Mouse (Mus musculus) Patski (cell line): ENCODE results near the gene Fer1l4. TPM values are rescaled to one million over a fixed set of nuclear protein-coding genes. Genes with fewer than 3 reads are reported as not detected.

ENCODE experiments used
- ATAC-seq: fragments of 100-300 bp; one replicate; pipeline ENCODE4 v1.8.0; 2021
- CTCF ChIA-PET: fragments of 350-600 bp; sonication (Branson Sonifier 250); formaldehyde crosslinking; loops from one replicate; lab custom pipeline; 2022; ENCODE audit warnings: inconsistent platforms; lab: Charles Lee
- POLR2A ChIA-PET: fragments of 350-600 bp; sonication (Branson Sonifier 250); formaldehyde crosslinking; loops from one replicate; lab custom pipeline; 2022; ENCODE audit warnings: antibody characterized with exemption, inconsistent platforms; lab: Charles Lee
- DNase-seq: peaks from one replicate; pipeline ENCODE4 v3.0.0-alpha.2; 2011; ENCODE audit warnings: low read depth, low spot score
- H3K27me3 ChIP-seq: fragments of 371-371 bp; one replicate; pipeline ENCODE4 v1.5.1; 2021
- CTCF ChIP-seq: fragments of 100-300 bp; IDR thresholded peaks from one replicate; pipeline ENCODE4 v1.5.1; 2021
- in situ Hi-C: fragments of 300-500 bp; cut with MboI; formaldehyde crosslinking; loops from 3 replicates; pipeline ENCODE4 v1.11.1; 2018; ENCODE audit warnings: low pct_unique_long_range_greater_than_20kb, mixed read lengths
- polyA plus RNA-seq: library from polyadenylated mRNA; unstranded; gene quantifications from one replicate; pipeline ENCODE4 v1.2.3, GENCODE M21; 2021

Gene Fer1l4
- not detected for polyA plus RNA-seq

DNA sequence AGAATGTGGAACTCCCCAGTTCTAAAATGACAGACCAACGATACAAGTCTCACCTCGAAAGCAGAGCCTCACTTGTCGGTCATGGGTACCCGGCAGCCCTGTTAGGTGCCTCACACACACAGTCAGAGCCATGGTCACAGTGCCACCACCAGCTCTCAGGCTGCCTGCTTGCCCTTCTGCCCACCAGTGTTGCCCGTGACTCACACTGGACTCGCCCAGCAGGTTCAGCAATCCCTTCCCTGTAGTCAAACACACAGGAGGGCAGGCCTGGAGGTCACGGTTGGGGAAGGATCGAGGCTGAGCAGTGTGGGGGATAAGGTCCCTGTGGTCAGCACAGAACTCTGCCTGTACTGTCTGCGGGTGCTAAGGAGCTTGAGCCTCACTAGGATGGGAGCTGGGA, at the start of gene Fer1l4:
Gene Fer1l4, minus strand, starts transcription at position 132 of the 400 bp plus-strand sequence.
- ChIA-PET POLR2A (no interaction called here), CTCF (no interaction called here)
- in situ Hi-C loops = no loop called here
- H3K27me3 ChIP-seq = peaks cover 10% of the 10 kb centered on the region
- ATAC-seq (no peak), DNase-seq (no peak)
- TF ChIP-seq CTCF = no peak

DNA sequence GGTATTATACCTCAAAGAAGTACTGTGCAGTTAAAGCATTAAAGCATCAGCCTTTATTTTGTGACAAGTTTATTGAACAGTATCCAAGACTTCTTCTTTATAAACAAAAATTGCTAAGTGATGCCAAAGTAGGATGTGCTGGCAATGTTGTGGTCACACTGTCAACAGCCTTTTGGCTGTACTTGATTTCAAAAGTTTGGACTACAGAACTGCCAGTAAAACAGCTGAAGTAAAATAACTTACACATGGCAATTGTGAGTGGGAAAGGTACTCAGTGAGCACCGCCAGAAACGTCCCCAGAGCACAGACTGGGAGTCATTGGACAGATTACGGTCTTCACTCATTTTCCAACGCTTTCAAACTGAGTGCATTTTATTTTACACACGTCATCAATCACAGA, 39.2 kb upstream of the Fer1l4 start:
- TF ChIP-seq CTCF = no peak
- CTCF ChIA-PET = interaction anchor here (1.7 to 1.8 kb wide), 2 partner anchors 9 to 19 kb away, joined by 3 to 4 read pairs; no protein-coding TSS in a partner anchor
- no peaks in the 10 kb centered on the region for H3K27me3 ChIP-seq
- in situ Hi-C loops = no loop called here
- ATAC-seq (no peak), DNase-seq (no peak)
- POLR2A ChIA-PET = interaction anchor here (0.7 kb wide), 1 partner anchor 77 kb away, joined by 3 read pairs; no protein-coding TSS in a partner anchor

DNA sequence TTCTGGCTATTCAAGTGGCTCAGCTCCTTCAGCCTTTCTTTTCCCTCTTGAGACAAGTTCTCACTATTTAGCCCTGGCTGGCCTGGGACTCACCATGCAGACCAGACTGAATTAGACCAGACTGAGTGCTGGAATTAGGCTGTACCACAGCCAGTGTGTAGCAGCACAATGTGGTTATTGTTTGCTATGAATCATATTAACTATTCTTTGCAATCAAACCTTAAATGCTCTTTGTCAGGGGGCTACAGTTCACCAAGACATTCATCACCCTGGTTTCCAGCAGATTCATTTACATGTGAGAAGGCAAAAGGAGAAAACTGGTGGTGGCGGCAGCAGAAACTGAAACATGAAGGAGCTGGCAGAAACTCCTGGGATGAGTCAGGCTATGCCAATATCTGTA, 37.1 kb upstream of the Fer1l4 start:
- in situ Hi-C loops = no loop called here
- ATAC-seq (no peak), DNase-seq (no peak)
- POLR2A ChIA-PET = no interaction called here
- TF ChIP-seq CTCF = no peak
- H3K27me3 ChIP-seq = no peaks in the 10 kb centered on the region
- CTCF ChIA-PET = interaction anchor here (0.6 kb wide), 1 partner anchor 428 kb away, joined by 3 read pairs; no protein-coding TSS in a partner anchor

DNA sequence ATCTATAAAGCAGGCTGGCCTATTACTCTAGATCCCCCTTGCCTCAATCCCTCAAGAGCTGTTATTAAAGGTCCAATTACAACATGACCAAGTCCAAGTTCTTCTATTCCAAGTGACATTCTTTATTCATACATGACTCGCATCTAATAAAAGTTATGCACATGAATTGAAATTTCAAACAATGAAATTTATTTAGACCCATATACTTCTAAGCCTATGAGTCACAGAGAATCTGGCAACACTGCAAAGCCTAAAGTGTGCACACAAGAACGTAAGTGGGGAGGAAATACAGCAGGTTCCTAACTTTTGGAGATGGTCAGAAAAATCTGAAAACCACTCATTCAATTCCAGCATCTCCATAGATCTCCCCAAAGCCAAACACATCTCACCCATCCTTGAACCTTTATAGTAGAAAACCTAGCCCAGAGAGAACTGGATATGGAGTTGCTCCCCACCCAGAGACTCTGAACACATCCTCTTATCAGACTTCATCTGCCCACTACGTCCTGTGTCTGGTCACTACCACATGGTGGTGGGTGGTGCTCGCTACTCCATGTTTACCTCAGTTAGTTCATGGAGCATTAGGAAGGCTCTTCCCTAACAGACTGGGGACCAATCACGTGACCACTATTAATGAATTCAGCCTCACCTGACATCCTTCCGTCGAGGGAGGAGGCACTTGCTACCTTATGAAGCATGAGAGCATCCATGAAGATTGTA, 34.8 kb upstream of the Fer1l4 start:
- POLR2A ChIA-PET = no interaction called here
- in situ Hi-C loops = no loop called here
- ATAC-seq (no peak), DNase-seq (no peak)
- CTCF ChIA-PET = no interaction called here
- TF ChIP-seq CTCF = no peak
- H3K27me3 ChIP-seq = no peaks in the 10 kb centered on the region

DNA sequence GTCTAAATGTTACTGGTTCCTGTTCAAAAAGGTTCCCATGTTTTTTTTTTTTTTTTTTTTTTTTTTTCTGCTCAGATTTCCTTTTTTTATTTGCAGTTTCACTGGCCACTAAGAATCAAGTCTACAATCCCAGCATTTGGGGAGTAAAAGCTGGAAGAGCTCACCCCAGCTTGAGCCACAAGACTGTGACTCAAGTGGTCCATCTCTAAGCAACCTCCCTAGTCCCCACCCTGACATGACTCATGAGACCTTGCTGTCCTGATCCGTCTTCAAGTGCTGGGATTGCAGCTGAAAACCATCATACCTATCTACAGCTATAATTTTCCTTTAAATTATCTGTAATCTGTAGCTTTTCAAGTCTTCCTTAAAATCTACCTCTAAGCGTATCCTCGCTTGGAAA, 31.8 kb upstream of the Fer1l4 start:
- ATAC-seq = no peak
- in situ Hi-C loops = no loop called here
- no peak for DNase-seq
- H3K27me3 ChIP-seq = no peaks in the 10 kb centered on the region
- TF ChIP-seq CTCF = no peak
- ChIA-PET POLR2A (interaction anchor here (0.7 to 0.9 kb wide), 3 partner anchors 34 to 103 kb away, joined by 6 to 12 read pairs (median 7); no protein-coding TSS in a partner anchor), CTCF (interaction anchor here (1.2 to 1.6 kb wide), 2 partner anchors 9 kb away, joined by 3 to 4 read pairs; no protein-coding TSS in a partner anchor)

DNA sequence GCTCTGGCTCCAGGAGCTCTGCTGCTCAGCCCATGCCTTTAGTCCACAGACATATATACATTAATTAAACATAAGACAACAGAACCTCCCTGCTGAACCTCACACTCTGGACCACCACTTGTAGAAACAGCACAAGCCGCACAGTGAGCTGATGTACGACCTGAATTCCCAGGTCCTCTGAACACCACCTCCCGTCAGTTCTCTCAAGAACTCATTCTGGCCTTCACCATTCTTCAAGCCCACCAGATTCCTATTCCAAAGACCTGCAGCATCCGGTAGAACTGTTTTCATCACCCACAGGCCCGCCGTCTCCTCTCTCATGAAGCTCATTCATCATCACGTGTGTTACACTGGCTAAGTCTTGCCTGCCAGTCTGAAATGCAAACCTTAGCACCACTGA, 27.6 kb upstream of the Fer1l4 start:
- ChIA-PET CTCF (no interaction called here), POLR2A (no interaction called here)
- no peak for TF ChIP-seq CTCF
- no peaks in the 10 kb centered on the region for H3K27me3 ChIP-seq
- in situ Hi-C loops = no loop called here
- ATAC-seq = no peak
- no peak for DNase-seq

DNA sequence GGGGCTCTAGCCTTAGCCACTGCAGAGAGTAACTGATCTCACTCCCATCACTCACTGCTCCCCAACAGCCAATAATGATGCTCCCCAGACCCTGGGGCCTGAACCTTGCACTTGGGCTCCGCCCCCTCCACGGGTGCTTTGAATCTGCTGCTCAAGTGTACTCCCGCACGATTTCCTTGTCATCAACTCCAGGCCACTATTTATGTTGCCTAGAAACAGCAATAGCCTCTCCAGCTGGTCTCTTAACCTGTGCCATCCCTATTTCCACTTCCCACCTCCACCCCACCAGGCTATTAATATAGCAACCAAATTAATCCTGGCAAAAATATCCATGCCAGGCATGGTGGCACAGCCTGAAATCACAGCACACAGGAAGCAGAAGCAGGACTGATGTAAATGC, 26.9 kb upstream of the Fer1l4 start:
- ATAC-seq (no peak), DNase-seq (no peak)
- ChIA-PET CTCF (no interaction called here), POLR2A (no interaction called here)
- TF ChIP-seq CTCF = no peak
- in situ Hi-C loops = no loop called here
- no peaks in the 10 kb centered on the region for H3K27me3 ChIP-seq

DNA sequence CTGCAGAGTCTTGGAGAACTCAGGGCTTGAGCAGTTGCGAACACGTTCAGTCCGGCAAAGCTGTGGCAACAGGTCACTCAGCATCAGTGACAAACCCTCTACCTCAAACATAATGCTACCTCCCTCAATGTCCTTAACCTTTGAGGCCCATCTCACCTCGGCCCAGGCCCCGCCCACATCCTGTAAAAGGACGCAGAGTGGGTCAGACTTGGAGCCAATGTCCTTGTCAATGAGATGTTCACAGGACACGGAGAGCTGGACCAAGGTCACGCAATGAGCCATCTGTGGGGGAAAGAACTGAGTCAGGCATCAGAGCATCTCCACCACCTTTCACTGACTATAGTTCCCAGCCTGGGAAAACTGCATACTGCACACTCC, 26.4 kb upstream of the Fer1l4 start:
- ChIA-PET POLR2A (no interaction called here), CTCF (no interaction called here)
- H3K27me3 ChIP-seq = no peaks in the 10 kb centered on the region
- DNase-seq (no peak), ATAC-seq (no peak)
- no peak for TF ChIP-seq CTCF
- in situ Hi-C loops = no loop called here

DNA sequence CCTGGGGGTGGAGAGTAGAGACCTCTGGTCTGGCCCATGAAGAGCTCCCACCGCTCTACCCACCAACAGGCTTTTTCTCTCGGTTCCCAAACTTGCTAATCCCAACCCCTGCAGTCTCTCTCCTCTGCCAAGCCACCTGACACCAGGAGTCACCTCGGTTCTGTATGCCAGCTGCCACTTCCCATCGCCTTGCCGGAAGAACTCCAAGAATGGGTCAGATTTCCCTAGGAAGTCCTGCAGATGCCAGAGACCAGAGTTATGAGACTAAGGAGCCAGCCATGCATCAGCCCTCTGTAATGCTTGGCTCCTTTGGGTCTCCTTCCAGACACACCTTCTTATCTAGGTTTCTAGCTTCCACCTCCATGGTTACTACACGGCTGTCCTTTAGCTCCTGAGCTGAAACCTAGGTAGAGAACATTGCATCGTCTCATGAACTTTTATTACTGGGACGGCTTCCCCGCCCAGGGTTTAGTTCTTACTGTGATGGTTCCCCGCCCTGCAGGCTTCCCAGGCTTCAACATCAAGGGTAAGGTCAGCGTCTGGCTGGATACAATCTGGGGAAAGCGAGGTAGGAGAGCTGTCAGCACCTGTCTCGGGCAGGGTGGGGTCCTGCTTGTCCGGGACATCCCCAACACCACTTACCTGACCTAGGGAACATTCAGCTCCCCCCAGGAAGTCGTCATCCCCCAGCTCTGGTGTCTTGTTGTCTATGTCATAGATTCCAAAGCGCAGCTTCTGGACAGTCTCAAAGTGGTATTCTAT, 25.9 kb upstream of the Fer1l4 start:
- CTCF ChIA-PET = no interaction called here
- ATAC-seq (no peak), DNase-seq (no peak)
- H3K27me3 ChIP-seq = no peaks in the 10 kb centered on the region
- POLR2A ChIA-PET = no interaction called here
- in situ Hi-C loops = no loop called here
- no peak for TF ChIP-seq CTCF

DNA sequence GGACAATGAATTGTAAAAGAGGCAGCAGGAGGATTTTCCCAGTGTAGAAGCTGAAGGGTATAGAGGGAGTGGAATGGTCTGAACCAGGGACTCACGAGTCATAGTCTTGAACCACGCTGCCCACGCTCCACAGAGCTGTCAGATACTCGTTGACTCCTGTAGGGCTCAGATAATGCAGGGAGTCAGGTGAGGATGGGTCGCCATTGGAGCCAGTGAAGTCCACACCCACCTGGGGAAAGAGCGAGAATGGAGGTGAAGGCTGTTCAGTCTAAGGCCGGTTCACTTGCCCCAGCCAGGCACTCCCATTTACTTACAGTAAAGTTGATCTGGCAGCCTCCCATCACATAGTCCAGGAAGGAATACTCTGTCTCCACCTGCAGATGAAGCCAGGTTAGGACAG, 24.7 kb upstream of the Fer1l4 start:
- POLR2A ChIA-PET = no interaction called here
- no peak for ATAC-seq
- no peak for TF ChIP-seq CTCF
- no peak for DNase-seq
- CTCF ChIA-PET = no interaction called here
- in situ Hi-C loops = no loop called here
- no peaks in the 10 kb centered on the region for H3K27me3 ChIP-seq

DNA sequence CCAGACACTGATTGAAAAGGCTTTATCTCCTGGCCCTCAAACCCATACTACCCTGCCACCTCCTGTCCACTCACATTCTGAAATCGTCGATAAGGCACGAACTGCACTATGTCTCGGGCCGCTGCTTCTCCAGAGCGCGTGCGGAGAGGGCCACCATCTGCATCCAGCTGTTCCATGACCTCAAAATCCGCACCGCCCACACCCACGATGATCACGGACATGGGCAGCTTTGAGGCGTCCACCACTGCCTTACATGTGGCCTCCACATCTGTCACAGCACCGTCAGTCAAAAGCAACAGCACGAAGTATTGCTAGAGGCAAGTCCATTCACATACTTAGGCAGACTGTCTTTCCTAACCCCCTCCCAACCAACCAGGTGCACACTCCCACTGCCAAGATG, 21.0 kb upstream of the Fer1l4 start:
- in situ Hi-C loops = no loop called here
- ATAC-seq = no peak
- TF ChIP-seq CTCF = no peak
- CTCF ChIA-PET = no interaction called here
- POLR2A ChIA-PET = no interaction called here
- no peaks in the 10 kb centered on the region for H3K27me3 ChIP-seq
- no peak for DNase-seq
